Mouse (Mus musculus) G1E-ER4 (cell line): ENCODE measurements around the gene Scn3b. TPM values are rescaled to one million over a fixed set of nuclear protein-coding genes. Genes with fewer than 3 reads are reported as not detected.

Experiments
- GATA1 ChIP-seq: IDR thresholded peaks from one replicate; pipeline ENCODE4 v1.8.0; 2012; ENCODE audit warnings: low read length, inconsistent platforms
- polyA plus RNA-seq: library from polyadenylated mRNA; stranded (reverse); fragments of >175 nt; gene quantifications from 2 replicates; pipeline ENCODE4 v1.2.3, GENCODE M21; 2012

Scn3b gene
- polyA plus RNA-seq, 1 experiment, result not detected

- no peak for TF ChIP-seq GATA1
Observed at GRCm38 (mm10) chr9:40337131-40337820, 68.3 kb downstream of the Scn3b start.

DNA sequence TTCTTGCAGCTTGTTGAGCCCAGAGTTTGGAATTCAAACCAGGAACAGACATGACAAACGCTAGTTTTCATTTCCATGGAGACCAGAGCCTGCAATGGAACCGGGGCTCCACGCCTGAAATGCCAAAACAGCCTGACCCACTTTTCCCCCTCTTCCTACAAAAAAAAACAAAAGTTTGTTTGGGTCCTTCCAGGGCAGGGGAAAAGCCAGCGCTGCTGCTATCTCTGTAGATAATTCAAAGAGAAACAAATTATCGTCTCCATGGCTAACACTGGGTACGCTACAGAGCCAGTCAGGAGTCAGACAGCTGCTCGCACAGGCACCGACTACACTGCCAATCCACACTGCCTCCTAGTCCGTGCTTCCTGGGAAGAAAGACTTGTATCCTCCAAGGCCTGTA, 70.6 kb downstream of the Scn3b start:
- no peak for TF ChIP-seq GATA1

Other genes starting within 250 kb of the Scn3b start
- not detected in 2 replicates for gene Olfr981, start 247.8 kb upstream of the Scn3b start, polyA plus RNA-seq
- not detected in 2 replicates for gene Olfr982, start 195.4 kb upstream of the Scn3b start, polyA plus RNA-seq
- gene Olfr983, start 175.6 kb upstream of the Scn3b start, polyA plus RNA-seq, result not detected in 2 replicates
- not detected in 2 replicates for gene Olfr984, start 155.0 kb upstream of the Scn3b start, polyA plus RNA-seq
- not detected in 2 replicates for gene Olfr985, start 139.0 kb upstream of the Scn3b start, polyA plus RNA-seq
- gene Tmem225, start 121.1 kb upstream of the Scn3b start, polyA plus RNA-seq, result not detected in 2 replicates
- gene Olfr986, start 88.3 kb upstream of the Scn3b start, polyA plus RNA-seq, result not detected in 2 replicates
- gene Zfp202, start 76.9 kb upstream of the Scn3b start, polyA plus RNA-seq, result 0.55 and 0.66 TPM in 2 replicates